Mouse (Mus musculus) brown adipose tissue, adult 24 weeks (tissue): ENCODE results near the gene Il13. TPM values are rescaled to one million over a fixed set of nuclear protein-coding genes. Genes with fewer than 3 reads are reported as not detected.
A peak's percentile ranks its signal among the peaks of the same experiment; 100 is the strongest.

Source experiments
- H3K27ac ChIP-seq: fragments of 200-500 bp; replicated peaks from 2 replicates; pipeline ENCODE4 v1.5.1; 2012; ENCODE audit warnings: low read depth, mild to moderate bottlenecking, low read length
- H3K4me1 ChIP-seq: fragments of 200-500 bp; 2 replicates; pipeline ENCODE4 v1.6.1; 2012; ENCODE audit warnings: low read length, mixed read lengths; ENCODE audit not compliant: control insufficient read depth, insufficient read depth, insufficient read length
- H3K4me3 ChIP-seq: fragments of 200-500 bp; 2 replicates; pipeline ENCODE4 v1.5.1; 2012; ENCODE audit warnings: low read depth, mild to moderate bottlenecking, low read length, moderate library complexity; ENCODE audit not compliant: insufficient read depth
- polyA plus RNA-seq: library from polyadenylated mRNA; stranded (reverse); fragments of >200 nt; gene quantifications from 2 replicates; pipeline ENCODE4 v1.2.4, GENCODE M21; 2012; ENCODE audit not compliant: missing spikeins, insufficient read depth, insufficient read length

The Il13 gene
- polyA plus RNA-seq, 1 experiment, result not detected

DNA sequence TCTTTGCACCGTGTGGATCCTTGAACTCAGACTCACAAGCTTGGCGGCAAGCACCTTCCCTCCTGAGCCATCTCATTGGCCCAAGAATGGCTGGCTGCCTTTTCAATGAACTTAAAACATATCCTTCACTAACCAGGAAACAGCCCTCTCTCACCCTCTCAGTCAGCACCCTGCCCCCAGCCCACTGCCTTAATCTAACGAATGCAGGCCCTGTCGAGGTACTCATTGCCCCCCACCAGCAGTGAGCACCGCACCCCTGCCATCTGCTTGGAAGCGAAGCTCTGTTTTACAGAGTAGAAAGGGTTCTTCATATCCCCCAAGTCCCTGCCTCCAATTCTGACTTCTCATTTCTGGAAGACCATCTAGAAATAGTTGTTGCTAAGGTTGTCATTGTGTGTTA is 15.1 kb downstream of the Il13 start:
- Histone ChIP-seq H3K4me3 (no peak overlapping the region), H3K27ac (no peak overlapping the region), H3K4me1 (no peaks in the 10 kb centered on the region)

DNA sequence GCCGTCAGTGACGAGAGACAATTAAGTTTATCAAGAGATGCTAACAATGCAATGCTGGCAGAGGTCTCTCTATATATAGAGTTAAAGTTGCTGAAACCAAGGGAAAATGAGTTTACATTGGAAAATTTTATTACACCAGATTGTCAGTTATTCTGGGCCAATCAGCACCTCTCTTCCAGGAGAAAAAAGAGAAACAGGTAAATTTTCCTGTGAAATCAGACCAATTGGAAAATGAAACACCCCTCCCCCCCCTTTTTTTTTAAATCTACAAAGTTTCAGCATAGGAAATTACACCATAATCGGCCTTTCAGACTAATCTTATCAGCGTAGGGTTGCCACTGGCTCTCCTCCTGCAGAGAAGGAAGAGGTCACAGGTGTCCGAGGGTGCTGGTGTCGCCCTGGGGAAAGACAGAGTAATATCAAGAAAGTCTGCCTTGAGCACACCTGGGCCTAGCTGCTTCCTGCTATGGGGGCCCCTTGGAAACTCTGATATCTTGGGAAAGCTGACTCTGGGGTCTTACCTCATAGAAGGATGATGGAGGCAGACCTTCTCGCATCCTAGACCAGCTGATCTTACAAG is 15.8 kb downstream of the Il13 start, which contains the start of gene Il4:
TSS of gene Il4 (minus strand) at position 51 of the 580 bp plus-strand sequence.
- Histone ChIP-seq H3K27ac (no peak within 1 kb of the TSS), H3K4me3 (no peak within 1 kb of the TSS), H3K4me1 (no peaks in the 10 kb centered on the region)

DNA sequence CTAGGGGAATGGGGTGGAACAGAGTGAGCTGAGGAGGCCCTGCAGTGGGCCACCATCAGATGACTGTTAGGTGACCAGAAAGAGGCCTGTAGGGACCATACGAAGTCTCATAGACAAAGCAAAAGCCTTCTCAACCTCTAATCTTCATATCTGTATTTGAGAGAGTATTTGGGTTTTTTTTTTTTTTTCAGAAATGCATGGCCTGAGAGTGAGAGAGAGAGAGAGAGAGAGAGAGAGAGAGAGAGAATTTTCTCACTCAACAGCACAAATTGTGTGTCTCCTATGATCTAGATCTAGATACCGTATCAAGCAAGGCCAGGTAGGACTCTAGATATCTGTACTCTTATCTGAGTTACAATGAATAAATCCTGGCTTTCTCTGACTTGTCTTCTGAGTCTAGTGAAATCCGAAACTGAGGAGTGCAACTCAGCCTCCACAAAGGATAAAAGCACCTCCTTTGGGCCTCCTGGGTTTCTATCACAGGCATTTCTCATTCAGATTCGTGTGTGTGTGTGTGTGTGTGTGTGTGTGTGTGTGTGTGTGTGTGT is 16.9 kb downstream of the Il13 start:
- H3K4me3 ChIP-seq, result no peak overlapping the region
- no peak overlapping the region for H3K27ac ChIP-seq
- no peaks in the 10 kb centered on the region for H3K4me1 ChIP-seq

DNA sequence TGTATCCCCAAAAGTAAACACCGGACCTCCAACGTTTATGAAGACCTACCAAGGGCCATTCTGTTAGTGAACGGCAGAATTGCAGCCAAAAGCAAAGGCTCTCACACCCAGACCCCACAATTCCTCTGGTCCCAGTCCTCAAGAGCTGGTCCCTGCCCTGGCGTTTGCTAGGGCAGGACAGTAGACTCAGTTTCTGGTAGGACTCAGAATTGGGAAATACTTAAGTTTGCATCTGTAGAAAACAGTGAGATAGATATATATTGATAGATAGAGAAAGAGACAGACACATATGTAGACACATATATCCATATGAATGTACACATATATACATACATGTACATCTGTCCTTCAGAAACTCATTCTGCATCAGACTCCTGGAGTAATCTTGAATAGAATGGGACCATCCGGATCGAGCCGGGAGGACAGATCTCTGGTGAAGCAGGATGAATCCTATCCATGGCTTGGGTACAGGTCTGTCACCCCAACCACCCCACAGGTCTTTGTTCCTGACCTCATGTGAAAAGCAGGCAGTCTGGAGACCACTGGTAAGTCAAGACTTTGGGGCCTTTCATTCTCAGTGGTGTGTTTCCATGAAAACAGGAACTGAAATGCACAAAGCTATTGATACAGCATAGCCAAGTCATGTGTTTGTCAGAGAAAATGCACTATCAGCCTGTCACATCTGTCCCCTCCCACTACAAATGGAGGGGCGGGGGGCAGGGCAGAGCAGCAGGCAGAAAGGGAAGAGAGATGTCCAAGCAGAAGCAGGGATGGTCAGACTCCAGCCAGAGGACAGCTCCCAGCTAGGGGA is 17.5 kb downstream of the Il13 start:
- no peaks in the 10 kb centered on the region for H3K4me1 ChIP-seq
- H3K4me3 ChIP-seq, result 0 out of 2 replicates have a peak overlapping the region, but pooled peaks have one; percentile 19
- H3K27ac ChIP-seq, result no peak overlapping the region

- no peak overlapping the region for H3K4me3 ChIP-seq
- H3K4me1 ChIP-seq, result no peaks in the 10 kb centered on the region
- H3K27ac ChIP-seq, result no peak overlapping the region
Observed at GRCm38 (mm10) chr11:53615575-53615974, 18.9 kb downstream of the Il13 start.

DNA sequence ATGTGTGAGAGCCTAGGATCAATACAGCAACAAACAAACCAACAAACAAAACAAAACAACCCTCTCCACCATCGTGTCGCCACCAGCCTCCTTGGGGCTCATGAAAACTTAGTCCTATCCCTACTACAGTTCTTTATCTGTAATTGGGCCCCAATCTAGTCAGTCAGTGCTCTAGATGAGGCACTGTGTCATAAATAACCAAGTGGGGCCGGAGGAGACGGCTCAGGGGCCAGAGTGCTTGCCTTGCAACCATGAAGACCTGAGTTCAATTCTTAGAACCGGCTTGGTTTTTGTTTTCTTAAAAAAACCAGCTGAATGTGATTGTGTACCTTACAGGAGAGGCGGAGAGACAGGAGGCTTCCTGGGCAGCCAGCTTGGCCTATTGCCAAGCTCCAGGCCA is 19.3 kb downstream of the Il13 start:
- Histone ChIP-seq H3K4me1 (no peaks in the 10 kb centered on the region), H3K4me3 (no peak overlapping the region), H3K27ac (no peak overlapping the region)

GRCm38 (mm10) chr11:53609672-53610071 is 24.8 kb downstream of the Il13 start:
- H3K27ac ChIP-seq, result no peak overlapping the region
- no peaks in the 10 kb centered on the region for H3K4me1 ChIP-seq
- no peak overlapping the region for H3K4me3 ChIP-seq

- Histone ChIP-seq H3K4me3 (no peak overlapping the region), H3K27ac (no peak overlapping the region), H3K4me1 (no peaks in the 10 kb centered on the region)
Observed at GRCm38 (mm10) chr11:53609231-53609630, 25.3 kb downstream of the Il13 start.

GRCm38 (mm10) chr11:53605609-53606008 is 28.9 kb downstream of the Il13 start:
- H3K27ac ChIP-seq, result no peak overlapping the region
- no peak overlapping the region for H3K4me3 ChIP-seq
- H3K4me1 ChIP-seq, result no peaks in the 10 kb centered on the region

DNA sequence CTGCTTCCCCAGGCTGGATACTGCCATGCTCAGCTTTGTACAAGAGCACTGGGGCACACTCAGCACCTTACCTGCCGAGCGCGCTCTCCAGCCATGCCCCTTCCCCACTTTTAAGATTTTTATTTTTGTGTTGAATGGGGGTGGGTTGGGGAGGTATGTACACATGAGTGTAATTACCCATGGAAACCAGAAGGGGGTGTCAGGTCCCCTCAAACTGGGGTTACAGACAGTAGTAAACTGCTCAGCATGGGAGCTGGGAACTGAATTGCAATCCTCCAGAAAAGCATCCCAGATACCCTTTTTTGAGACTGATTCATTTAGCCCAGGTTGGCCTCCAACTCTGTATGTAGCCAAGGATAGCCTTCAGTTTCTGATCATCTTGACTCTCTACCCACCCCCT is 29.5 kb downstream of the Il13 start:
- no peak overlapping the region for H3K27ac ChIP-seq
- H3K4me3 ChIP-seq, result no peak overlapping the region
- H3K4me1 ChIP-seq, result no peaks in the 10 kb centered on the region

GRCm38 (mm10) chr11:53591116-53591515 is 43.4 kb downstream of the Il13 start:
- H3K4me3 ChIP-seq, result no peak overlapping the region
- no peaks in the 10 kb centered on the region for H3K4me1 ChIP-seq
- no peak overlapping the region for H3K27ac ChIP-seq

- no peak overlapping the region for H3K27ac ChIP-seq
- H3K4me1 ChIP-seq, result no peaks in the 10 kb centered on the region
- H3K4me3 ChIP-seq, result no peak overlapping the region
Observed at GRCm38 (mm10) chr11:53590368-53590768, 44.1 kb downstream of the Il13 start.

DNA sequence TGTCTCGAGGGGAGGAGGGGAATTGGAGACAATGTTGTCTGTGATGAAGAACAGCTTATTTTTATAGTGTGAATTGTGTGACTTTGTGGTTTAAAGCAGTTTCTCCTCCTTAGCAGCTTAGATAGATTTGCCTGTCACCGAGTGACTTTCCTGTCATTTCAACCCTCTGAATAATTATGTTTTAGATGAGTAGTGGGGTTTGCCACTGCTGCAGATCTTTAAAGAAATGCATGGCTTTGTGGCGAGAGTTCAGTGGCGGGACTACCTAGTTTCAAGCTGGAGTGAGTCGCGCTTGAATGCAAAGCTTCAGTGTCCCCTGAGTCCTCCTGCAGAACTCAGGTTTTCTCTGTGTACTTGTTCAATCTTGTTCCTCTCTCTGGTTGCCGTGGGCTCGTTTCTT is 46.2 kb downstream of the Il13 start:
- Histone ChIP-seq H3K4me1 (no peaks in the 10 kb centered on the region), H3K4me3 (no peak overlapping the region), H3K27ac (no peak overlapping the region)

DNA sequence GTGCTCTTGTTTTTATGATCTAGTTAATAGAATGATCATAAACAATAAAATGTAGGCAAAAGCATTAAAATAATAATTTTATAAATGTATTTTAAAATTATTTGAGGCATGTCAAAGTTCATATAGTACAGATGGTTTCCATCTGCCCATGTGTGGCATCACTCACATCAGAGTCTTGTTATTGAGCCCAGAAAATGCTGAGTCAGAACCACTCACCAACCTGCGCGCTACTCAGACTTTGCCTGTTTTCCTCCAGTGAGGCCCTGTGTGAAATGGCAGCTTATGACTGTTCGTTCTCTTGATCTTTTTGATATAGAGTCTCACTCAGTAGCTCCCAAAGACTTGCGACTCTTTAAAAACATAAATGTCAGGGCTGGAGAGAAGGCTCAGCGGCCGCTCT is 49.0 kb downstream of the Il13 start:
- no peaks in the 10 kb centered on the region for H3K4me1 ChIP-seq
- H3K4me3 ChIP-seq, result no peak overlapping the region
- no peak overlapping the region for H3K27ac ChIP-seq

DNA sequence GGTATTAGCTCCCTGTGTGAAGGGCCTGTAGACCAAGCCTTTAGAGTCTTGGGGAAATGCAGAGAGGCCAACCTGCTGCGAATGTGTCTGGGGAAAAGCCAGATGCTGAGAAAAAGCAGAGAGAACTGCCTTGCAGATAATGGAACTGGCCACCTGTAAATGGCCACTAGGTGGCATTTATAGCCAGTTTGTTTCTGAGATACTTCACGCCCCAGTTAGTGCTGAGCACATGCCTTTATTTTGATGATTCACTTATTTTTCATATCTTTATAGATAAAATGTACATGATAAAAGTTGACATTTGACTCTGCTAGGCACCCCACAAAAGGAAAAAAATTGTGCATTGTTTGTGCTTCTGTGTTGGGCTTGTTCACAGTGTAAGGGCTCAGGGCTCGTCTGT is 49.7 kb downstream of the Il13 start:
- Histone ChIP-seq H3K4me3 (no peak overlapping the region), H3K27ac (no peak overlapping the region), H3K4me1 (no peaks in the 10 kb centered on the region)

GRCm38 (mm10) chr11:53583151-53583550 is 51.4 kb downstream of the Il13 start:
- Histone ChIP-seq H3K27ac (no peak overlapping the region), H3K4me1 (no peaks in the 10 kb centered on the region)

More at GRCm38 (mm10) chr11:53583151-53583550, 51.4 kb downstream of the Il13 start:
- no peak overlapping the region for H3K4me3 ChIP-seq
